Mouse (Mus musculus) lung, postnatal 0 days (tissue): ENCODE measurements at regions not wholly inside any gene's neighbourhood (a gene's known extent, or its start where the extent isn't known, plus 50 kb on each side); places are given as distances from the start of the nearest gene placed in this dataset.

ENCODE experiments used
- CTCF ChIP-seq: IDR thresholded peaks from 2 replicates; pipeline ENCODE4 v1.5.1; 2016; ENCODE audit warnings: antibody characterized with exemption, mild to moderate bottlenecking
- EP300 ChIP-seq: IDR thresholded peaks from 2 replicates; pipeline ENCODE4 v1.6.1; 2016; ENCODE audit warnings: antibody characterized with exemption, mild to moderate bottlenecking, control low read depth

DNA sequence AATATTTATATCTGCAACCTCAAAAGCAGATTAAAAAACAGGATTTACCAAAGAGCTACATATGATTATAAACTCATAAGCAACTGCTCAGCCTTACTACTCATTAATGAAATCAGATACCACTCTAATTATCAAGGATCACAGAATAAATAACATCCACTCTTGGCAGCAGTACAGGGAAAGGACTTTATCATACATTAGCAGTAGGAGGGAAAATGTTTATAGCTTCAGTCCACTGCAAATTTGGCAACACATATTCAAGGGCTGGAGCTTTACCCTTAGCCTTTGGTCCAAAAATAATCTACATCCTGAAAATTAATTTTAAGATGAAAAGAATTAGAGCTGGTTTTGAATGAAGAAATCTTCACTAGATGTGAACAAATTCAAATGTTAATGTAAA is 288.7 kb downstream of the Cdh11 start:
- no peak for TF ChIP-seq CTCF
- TF ChIP-seq EP300: no peak
